Mouse (Mus musculus) splenic B cell, adult 2 months (primary cell): ENCODE measurements around the gene Pknox1.

Experiments
- DNase-seq: peaks from one replicate; pipeline ENCODE4 v3.0.0-alpha.2; 2011; ENCODE audit warnings: low read depth, low spot score
- H3K27me3 ChIP-seq: 2 replicates; pipeline ENCODE4 v1.6.1; 2012; ENCODE audit warnings: mild to moderate bottlenecking, low read length, moderate library complexity, mixed read lengths; ENCODE audit not compliant: control insufficient read depth, poor library complexity, insufficient read depth, severe bottlenecking
- H3K36me3 ChIP-seq: 2 replicates; pipeline ENCODE4 v1.6.1; 2012; ENCODE audit warnings: mild to moderate bottlenecking, low read length, moderate library complexity, mixed read lengths; ENCODE audit not compliant: control insufficient read depth, poor library complexity, insufficient read depth, severe bottlenecking

The Pknox1 gene

DNA sequence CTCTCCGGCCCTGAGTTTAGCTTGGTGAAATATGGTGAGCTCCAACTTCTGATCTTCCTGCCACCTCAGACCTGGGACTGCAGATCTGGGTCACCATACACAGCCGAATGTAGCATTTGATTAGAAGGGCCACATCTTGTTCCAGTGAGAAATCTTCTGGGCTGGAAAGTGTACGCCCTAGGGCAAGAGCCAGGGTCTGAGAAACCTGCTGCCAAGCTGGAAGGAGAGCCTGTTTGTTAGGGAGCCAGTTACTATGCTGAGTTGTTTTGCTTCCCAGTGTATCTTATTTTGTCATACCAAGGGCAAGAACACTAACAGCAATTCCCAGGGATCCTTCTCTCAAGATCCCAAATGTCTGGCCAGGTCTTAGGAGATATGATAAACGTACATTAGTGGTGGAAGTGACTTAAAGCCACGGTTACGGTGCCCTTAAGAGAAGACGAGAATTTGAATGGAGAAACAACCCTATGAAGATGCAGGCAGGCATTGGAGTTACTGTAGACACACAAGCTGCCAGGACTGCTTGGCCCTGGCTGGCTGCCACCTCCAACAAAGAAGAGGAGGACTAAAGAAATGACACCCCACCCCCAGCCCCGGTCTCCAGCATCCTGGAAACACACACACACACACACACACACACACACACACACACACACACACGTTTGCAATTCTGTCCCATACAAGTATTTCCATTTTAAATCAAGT lies 73.5 kb downstream of the Pknox1 start:
- Histone ChIP-seq H3K27me3 (no peaks in the 10 kb centered on the region), H3K36me3 (no peaks in the 10 kb centered on the region)
- DNase-seq, result no peak

DNA sequence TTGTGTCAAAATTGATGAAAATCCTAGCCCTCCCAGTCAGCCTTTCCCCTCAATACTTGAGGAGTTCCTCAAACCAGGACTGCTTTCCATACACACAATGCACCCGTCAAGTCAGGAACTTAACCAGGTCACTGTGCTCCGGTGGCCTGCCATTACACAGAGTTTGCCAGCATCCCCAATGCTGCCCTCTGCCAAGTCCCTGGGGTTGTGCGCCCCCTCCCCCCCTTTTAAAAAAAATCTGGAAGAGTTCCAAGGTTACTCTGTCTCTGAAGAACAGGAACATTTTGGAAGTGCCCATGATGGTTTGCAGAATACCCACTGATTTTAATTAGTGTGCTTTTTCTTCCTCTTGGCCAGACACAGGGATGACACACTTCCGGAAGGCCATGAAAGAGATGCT lies 75.1 kb downstream of the Pknox1 start:
- Histone ChIP-seq H3K27me3 (no peaks in the 10 kb centered on the region), H3K36me3 (no peaks in the 10 kb centered on the region)

DNA sequence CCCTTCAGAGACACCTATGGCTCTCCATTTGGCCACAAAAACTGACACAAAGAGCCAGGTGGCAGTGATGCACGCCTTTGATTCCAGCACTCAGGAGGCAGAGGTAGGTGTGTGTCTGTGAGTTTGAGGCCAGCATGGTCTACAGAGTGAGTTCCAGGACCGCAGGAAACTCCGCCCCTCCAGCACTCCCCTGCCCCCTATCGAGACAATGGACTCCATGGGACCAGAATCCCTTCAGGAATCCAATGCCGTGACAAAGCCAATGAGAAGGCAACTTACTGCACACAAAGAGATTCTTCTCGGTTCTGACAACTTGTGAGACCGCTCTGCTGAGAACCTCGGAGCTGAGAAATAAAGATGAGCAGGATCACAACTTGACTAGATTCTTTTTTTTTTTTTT lies 77.8 kb downstream of the Pknox1 start:
- H3K36me3 ChIP-seq, result peaks cover 5% of the 10 kb centered on the region; the same call in 1 of the 2 replicates
- no peak for DNase-seq
- no peaks in the 10 kb centered on the region for H3K27me3 ChIP-seq

More for the DNA sequence above, 75.1 kb downstream of the Pknox1 start:
- no peak for DNase-seq

DNA sequence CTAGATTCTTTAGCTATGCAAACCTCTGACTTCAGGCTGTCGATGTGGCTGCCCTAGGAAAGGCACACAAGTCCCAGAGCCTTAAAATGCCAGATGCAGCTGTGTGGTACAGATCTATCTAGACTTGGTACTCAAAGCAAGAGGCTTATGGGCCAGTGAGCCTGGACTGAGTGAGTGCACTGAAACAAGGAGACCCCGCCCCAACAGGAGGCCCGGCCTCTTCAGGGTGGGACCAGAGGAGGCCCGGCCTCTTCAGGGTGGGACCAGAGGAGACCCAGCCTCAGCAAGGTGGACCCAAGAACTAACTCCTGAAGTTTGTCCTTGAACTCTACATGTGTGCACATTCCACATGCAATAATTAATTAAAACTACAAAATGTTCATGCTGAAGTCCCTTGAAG lies 78.4 kb downstream of the Pknox1 start:
- DNase-seq, result no peak
- no peaks in the 10 kb centered on the region for H3K27me3 ChIP-seq
- peaks cover 5% of the 10 kb centered on the region; the same call in 1 of the 2 replicates for H3K36me3 ChIP-seq

DNA sequence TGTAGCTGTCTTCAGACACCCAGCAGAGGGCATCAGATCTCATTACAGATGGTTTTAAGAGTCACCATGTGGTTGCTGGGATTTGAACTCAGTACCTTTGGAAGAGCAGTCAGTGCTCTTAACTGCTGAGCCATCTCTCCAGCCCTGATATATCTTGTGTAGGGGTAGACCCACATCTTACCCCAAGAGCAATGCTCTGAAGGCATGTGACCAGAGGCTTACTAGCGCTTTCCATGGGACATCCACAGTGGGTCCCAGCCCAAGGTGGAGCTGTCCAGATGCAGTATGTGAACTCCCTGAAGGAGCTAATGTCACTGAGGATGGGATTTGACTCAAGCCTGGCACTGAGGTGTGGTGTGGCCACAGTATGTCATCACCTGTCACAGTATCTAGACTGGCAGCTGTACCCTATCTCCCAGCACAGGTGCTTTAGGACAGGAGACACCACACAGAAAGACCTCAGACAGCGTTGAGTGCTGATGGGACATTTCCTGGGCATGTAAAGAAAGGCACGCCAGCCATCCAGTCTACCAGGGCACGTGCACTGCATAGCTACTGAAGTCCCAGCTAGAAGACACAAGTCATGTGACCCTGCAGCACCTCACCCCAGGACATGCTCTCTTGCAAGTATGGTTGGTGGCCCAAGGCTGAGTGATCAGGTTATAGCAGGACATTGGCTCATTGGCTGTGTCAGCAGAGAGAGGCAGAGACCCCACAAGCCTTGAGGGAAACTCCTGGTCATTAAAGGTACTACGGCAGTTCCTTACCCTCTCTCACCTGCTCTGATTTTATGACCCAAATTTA lies 81.9 kb downstream of the Pknox1 start:
- H3K27me3 ChIP-seq, result no peaks in the 10 kb centered on the region
- DNase-seq, result no peak
- H3K36me3 ChIP-seq, result peaks cover 12% of the 10 kb centered on the region

DNA sequence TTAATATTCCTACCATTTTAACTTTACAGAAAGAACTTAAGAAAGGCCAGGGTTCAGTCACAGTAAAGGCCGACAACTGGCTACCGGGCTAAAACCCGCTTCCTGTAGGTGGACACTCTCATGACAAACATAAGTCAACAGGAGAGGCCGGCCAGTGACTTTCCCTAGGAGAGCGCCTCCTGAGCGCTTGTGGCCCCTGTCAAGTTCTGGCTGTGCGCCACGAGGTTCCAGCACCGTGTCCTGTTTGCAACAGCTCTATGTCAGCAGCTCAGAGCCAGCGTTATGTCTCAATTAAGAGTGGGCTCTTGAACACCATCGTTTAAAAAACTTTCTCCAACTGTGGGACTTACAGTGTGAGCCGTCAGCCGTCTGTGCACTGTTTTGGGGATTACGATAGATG lies 87.6 kb downstream of the Pknox1 start:
- DNase-seq, result no peak

DNA sequence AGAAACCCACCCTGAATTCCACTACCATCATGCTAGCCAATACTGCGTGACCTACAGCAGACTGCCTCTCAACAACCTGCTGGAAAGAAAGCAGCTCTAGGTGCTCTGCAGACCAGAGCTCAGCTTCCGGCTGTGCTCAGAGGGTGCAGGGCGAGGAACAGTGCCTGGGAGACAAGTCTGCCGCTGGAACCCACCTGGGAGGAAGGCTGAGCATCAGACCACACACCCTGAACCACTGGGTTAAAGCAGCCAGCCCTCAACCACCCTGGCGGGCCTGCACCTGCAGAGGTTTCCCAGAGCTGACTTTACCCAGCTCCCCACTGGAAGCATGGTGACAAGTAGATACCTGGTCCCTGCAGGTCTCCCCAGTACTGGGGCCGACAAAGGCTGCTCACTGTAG lies 88.7 kb downstream of the Pknox1 start:
- no peaks in the 10 kb centered on the region for H3K27me3 ChIP-seq

More for the DNA sequence above, 87.6 kb downstream of the Pknox1 start:
- Histone ChIP-seq H3K36me3 (peaks cover 35% of the 10 kb centered on the region), H3K27me3 (no peaks in the 10 kb centered on the region)

DNA sequence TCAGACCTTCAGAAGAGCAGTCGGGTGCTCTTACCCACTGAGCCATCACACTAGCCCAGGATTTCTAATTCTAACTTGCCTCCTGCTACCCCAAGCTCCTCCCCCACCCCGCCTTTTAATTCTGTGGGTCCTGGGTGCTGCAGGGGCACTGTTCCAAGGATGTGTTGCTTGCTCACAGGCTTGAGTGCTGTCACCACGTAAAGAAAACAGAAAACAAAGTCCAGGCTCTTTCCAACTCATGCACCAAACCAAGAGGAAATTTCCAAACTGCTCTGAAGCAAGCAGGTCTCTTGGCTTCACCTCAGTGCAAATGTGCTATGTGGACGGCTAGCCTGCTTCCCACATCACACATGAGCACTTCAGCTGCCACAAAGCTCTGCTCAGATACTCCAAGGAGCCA lies 90.8 kb downstream of the Pknox1 start:
- no peak for DNase-seq
- H3K27me3 ChIP-seq, result no peaks in the 10 kb centered on the region

More for the DNA sequence above, 88.7 kb downstream of the Pknox1 start:
- no peak for DNase-seq
- peaks cover 31% of the 10 kb centered on the region for H3K36me3 ChIP-seq

DNA sequence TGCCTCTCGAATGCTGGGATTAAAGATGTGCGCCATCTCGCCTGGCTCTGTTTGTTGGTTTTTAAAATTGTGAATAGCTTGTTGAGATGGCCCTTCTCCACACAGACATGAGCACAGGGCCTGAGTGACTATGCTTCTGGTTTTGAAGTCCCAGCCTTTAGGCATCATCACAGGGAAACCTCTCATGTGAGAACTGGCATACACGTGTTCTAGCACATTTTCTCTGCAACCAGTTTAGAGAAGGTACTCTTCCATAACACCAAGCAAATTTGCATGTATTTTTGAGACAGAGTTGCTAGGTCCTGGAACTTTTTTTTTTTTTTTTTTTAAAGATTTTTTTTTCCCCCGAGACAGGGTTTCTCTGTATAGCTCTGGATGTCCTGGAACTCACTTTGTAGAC lies 92.1 kb downstream of the Pknox1 start:
- Histone ChIP-seq H3K27me3 (no peaks in the 10 kb centered on the region), H3K36me3 (peaks cover 25% of the 10 kb centered on the region)
- DNase-seq, result peak; percentile 55

More for the DNA sequence above, 90.8 kb downstream of the Pknox1 start:
- H3K36me3 ChIP-seq, result peaks cover 29% of the 10 kb centered on the region
